Mouse (Mus musculus) forebrain, embryonic 11.5 days (tissue): ENCODE results near the gene Cox7a2. TPM values are rescaled to one million over a fixed set of nuclear protein-coding genes. Genes with fewer than 3 reads are reported as not detected.

Experiments
- ATAC-seq: fragments of 200-750 bp; cut with Nextera tagmentation; replicated peaks from 2 replicates; pipeline ENCODE4 v1.8.0; 2017; ENCODE audit warnings: moderate TSS enrichment; ENCODE audit not compliant: low FRiP score
- DNase-seq: peaks from one replicate; pipeline ENCODE4 v3.0.0-alpha.2; 2017; ENCODE audit warnings: low spot score
- H3K27ac ChIP-seq: fragments of 300-500 bp; sonication (generic); 2 replicates; pipeline ENCODE4 v1.5.1; 2014; ENCODE audit warnings: low read depth, low read length
- H3K27me3 ChIP-seq: fragments of 300-500 bp; sonication (generic); 2 replicates; pipeline ENCODE4 v1.6.1; 2014; ENCODE audit warnings: mild to moderate bottlenecking, low read length, mixed read lengths; ENCODE audit not compliant: control insufficient read depth, insufficient read depth
- H3K36me3 ChIP-seq: fragments of 300-500 bp; sonication (generic); 2 replicates; pipeline ENCODE4 v1.6.1; 2014; ENCODE audit warnings: mild to moderate bottlenecking, low read length, moderate library complexity, mixed read lengths; ENCODE audit not compliant: control insufficient read depth, insufficient read depth
- H3K4me1 ChIP-seq: fragments of 300-500 bp; sonication (generic); replicated peaks from 2 replicates; pipeline ENCODE4 v1.6.1; 2014; ENCODE audit warnings: low read length, mixed read lengths; ENCODE audit not compliant: control insufficient read depth, insufficient read depth
- H3K4me2 ChIP-seq: fragments of 300-500 bp; sonication (generic); 2 replicates; pipeline ENCODE4 v1.6.1; 2014; ENCODE audit warnings: low read depth, mild to moderate bottlenecking, low read length, moderate library complexity, mixed read lengths; ENCODE audit not compliant: severe bottlenecking
- H3K4me3 ChIP-seq: fragments of 300-500 bp; sonication (generic); 2 replicates; pipeline ENCODE4 v1.5.1; 2014; ENCODE audit warnings: low read depth, low read length
- H3K9ac ChIP-seq: fragments of 300-500 bp; sonication (generic); 2 replicates; pipeline ENCODE4 v1.6.1; 2014; ENCODE audit warnings: low read length
- H3K9me3 ChIP-seq: fragments of 300-500 bp; sonication (generic); 2 replicates; pipeline ENCODE4 v1.6.1; 2016; ENCODE audit warnings: low read length, mixed read lengths; ENCODE audit not compliant: control insufficient read depth
- WGBS: fragments of 180-500 bp; shearing (Covaris S2); extraction: QIAGEN DNeasy Blood & Tissue Kit; methylation state at CpG from one replicate; pipeline ENCODE4 v1.1.7; 2014; 5-methylcytosine and 5-hydroxymethylcytosine counted together
- polyA plus RNA-seq: library from polyadenylated mRNA; unstranded; fragments of >200 nt; fragmentation: Nextera tagmentation; extraction: Ambion mirVana; gene quantifications from 2 replicates; pipeline ENCODE4 v1.2.1, GENCODE M21; 2014

Cox7a2 gene
- polyA plus RNA-seq, result 531 and 572 TPM in 2 replicates

DNA sequence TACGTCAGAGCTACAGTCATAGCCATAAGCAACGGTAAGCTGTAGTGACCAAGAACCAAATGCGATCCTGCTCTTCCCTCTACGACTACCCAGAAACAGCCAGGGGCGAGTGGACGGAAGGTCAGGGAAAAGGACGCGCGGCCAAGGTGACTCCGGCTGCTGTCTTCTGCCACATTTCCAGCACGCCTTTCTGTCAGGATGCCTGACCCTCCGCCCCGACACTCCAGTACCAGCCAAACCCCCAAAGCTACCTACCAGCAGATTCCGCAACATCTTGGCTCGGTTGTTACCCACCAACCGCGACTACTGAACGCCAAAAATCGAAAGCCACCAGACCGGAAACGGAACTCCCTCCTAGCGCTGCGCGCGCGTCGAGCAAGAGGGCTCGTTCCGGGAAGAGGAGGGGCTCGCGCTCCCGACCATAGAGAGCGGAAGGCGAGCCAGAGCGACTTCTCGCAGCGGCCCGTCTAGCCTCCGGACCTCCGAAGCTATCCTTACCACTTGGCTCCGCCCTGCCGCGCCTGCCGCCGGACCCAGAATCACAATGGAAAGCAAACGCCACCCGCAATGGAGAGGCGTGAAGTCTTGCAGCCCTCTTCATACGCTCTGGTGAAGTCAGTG, at the start of gene Cox7a2:
Gene Cox7a2 (minus strand): TSS at position 494 of the 621 bp plus-strand sequence.
- peak within 1 kb of the TSS; percentile 81 for H3K9ac ChIP-seq
- peak within 1 kb of the TSS; percentile 83 for H3K4me3 ChIP-seq
- under 1% methylated on average over 47 of the region's 49 CpGs for WGBS
- peak; percentile 97 for DNase-seq
- no peaks in the 10 kb centered on the region for H3K9me3 ChIP-seq
- no peaks in the 10 kb centered on the region for H3K4me1 ChIP-seq
- H3K27me3 ChIP-seq, result no peaks in the 10 kb centered on the region
- H3K36me3 ChIP-seq, result no peaks in the 10 kb centered on the region; the same call in 1 of the 2 replicates
- peak within 1 kb of the TSS; percentile 73 for H3K4me2 ChIP-seq
- peak; percentile 99 for ATAC-seq
- H3K27ac ChIP-seq, result peak within 1 kb of the TSS; percentile 43

DNA sequence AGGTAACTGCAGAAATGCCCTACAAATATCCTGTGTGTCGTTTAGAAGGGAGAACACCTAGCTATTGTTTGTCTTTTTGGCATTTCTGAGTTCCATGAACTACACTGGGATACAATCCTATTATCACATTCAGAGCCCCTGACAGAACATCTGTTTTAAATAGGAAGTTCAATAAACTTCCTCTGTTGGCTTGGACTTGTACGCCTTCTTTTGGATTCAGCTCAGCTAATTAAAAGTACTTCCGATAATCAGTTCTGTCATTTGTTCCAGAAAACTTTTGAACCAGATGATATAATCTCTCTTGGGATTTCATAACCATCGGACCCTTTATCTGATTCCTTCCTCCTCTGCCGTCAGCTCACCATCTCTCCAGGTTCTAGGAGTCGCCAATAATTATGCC, 49.7 kb upstream of the Cox7a2 start:
- Histone ChIP-seq H3K27ac (no peak overlapping the region), H3K4me1 (no peaks in the 10 kb centered on the region), H3K4me3 (no peak overlapping the region), H3K9ac (no peak overlapping the region), H3K9me3 (no peaks in the 10 kb centered on the region), H3K36me3 (no peaks in the 10 kb centered on the region), H3K4me2 (no peak overlapping the region), H3K27me3 (no peaks in the 10 kb centered on the region)
- WGBS, result 85% methylated on average over 6 of the region's 6 CpGs
- ATAC-seq, result no peak
- no peak for DNase-seq

DNA sequence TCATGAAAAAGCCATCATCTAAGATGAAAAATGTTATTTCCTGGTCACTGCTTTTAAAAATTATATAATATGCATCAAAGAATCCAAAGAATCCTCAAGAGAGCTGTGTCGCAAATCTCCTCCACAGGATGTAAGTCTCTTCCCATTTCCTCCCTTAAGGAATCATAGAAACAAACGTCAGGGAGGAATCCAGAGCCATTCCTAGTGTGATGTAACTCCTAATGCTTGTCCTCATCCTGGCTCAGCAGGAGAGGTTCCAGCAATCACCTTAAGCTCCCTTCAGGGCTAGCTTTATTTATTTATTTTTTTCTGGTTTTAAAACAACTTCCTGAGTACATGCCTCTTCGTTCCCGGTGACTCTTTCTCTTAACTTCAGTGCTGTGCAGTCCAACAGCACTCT, 47.5 kb upstream of the Cox7a2 start:
- Histone ChIP-seq H3K27ac (no peak overlapping the region), H3K4me2 (no peak overlapping the region), H3K9me3 (no peaks in the 10 kb centered on the region), H3K9ac (no peak overlapping the region), H3K4me1 (no peaks in the 10 kb centered on the region), H3K36me3 (no peaks in the 10 kb centered on the region), H3K27me3 (no peaks in the 10 kb centered on the region), H3K4me3 (no peak overlapping the region)
- WGBS, result 59% methylated on average over 4 of the region's 4 CpGs
- ATAC-seq (0 out of 2 replicates have a peak, but pooled peaks have one; percentile 58), DNase-seq (no peak)

DNA sequence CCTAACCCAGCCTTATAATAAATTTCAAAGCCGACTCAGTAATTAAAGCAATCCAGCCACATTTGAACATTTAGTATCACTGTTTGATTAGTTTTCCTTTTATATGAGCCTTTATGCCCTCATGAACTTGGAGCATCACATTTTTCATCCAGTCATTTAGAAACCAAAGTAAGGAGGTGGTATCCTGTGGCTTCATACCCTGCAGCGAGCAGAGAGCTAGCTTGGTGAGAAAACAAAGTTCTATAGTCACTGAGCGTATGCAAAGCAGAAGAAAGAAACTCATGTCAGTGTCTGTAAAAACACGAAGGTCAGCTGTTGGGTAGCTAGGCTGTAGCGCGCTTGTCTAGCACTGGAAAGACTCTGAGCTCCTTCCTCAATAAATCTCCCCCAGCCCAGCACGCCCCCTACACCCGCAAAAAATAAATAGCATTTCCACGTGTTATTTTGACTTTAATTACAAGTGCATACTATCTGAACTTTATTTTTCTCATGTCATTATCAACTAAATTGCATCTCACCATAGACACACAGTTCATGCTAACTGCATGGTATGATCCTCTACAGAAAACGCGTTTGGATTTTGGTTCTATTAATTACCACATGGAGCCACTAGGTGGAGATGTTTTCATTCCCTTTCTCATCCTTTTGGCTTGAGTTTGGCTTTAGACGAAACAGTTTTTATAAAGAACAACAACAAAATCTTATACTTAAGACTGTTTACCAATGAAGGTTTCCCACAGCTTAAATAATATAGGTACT, 46.8 kb upstream of the Cox7a2 start:
- Histone ChIP-seq H3K27ac (no peak overlapping the region), H3K27me3 (no peaks in the 10 kb centered on the region), H3K4me1 (no peaks in the 10 kb centered on the region), H3K9me3 (no peaks in the 10 kb centered on the region), H3K36me3 (no peaks in the 10 kb centered on the region), H3K4me2 (no peak overlapping the region), H3K9ac (no peak overlapping the region), H3K4me3 (no peak overlapping the region)
- no peak for DNase-seq
- ATAC-seq, result peak; percentile 56; the same call in 1 of the 2 replicates
- WGBS, result 48% methylated on average over 12 of the region's 12 CpGs

DNA sequence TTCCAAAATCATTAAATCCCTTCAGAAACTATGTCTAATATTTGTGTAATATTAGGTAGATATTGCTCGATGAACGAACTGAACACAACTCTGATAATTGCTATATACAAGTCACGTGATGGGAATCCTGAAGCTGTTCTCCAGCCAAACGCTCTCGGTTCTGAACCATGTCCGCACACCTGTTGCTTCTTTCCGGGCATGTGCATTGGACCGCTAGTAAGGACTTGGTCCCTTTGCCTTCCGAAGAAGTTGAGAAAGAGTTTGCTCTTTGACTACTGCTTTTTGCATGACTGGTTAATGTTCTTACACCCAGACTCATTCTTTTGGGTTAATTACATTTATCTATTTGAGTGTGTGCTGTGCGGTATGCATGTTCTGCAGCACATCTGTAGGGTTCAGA, 45.7 kb upstream of the Cox7a2 start:
- no peaks in the 10 kb centered on the region for H3K9me3 ChIP-seq
- H3K27ac ChIP-seq, result no peak overlapping the region
- no peak for ATAC-seq
- H3K36me3 ChIP-seq, result no peaks in the 10 kb centered on the region
- 87% methylated on average over 10 of the region's 10 CpGs for WGBS
- H3K4me3 ChIP-seq, result no peak overlapping the region
- no peaks in the 10 kb centered on the region for H3K27me3 ChIP-seq
- DNase-seq, result no peak
- no peaks in the 10 kb centered on the region for H3K4me1 ChIP-seq
- no peak overlapping the region for H3K4me2 ChIP-seq
- H3K9ac ChIP-seq, result no peak overlapping the region

DNA sequence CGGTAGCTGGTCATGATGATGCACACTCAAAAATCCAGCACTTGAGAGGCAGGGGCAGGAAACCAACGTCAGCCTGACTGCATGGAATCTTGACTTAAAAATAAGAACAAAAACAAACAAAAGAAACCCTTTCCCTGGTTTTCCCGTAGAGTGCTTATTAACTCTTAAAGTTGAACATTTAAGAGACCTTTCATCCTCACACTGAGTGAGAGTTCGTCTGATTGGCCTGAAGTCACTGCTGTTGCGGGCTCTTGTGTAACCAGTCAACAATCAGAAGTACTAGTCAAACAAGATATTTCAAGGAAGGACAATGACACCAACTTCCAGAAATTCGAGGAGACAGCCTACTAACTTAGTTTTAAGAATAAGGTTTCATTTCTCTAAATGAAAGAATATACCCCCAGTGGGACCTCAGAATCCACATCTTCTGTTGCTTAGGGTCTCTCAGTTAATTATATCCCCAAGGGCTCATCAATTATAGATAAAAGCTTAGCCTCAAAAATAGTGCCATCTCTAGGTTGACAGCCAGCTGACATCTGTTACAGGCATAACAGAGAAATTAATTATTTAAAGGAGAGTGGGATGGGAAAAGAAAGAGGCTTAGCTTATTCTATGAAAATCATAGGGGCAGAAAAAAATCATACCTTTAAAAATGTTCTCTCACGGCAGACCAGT, 36.9 kb upstream of the Cox7a2 start:
- Histone ChIP-seq H3K36me3 (no peaks in the 10 kb centered on the region), H3K4me2 (no peak overlapping the region), H3K4me1 (no peaks in the 10 kb centered on the region), H3K27me3 (no peaks in the 10 kb centered on the region), H3K4me3 (no peak overlapping the region), H3K27ac (no peak overlapping the region), H3K9me3 (no peaks in the 10 kb centered on the region), H3K9ac (no peak overlapping the region)
- WGBS, result 82% methylated on average over 7 of the region's 7 CpGs
- no peak for ATAC-seq
- no peak for DNase-seq

DNA sequence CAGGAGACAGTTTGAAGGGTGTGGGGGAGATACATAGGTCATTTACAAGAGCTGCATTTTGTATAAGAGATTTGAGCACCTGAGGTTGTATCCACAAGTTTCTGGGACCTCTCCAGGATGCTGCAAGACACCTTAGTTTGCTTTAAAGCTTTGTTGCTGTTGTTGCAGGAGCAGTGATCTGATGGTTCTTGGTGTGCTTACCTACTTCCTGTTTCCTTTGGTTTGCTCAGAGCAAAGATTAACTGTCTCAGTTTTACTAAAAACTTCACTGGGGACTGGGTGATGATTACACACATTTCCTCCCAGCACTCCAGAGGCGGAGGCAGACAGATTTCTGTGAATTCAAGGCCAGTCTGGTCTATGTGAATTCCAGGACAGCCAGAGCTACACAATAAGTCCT, 35.4 kb upstream of the Cox7a2 start:
- Histone ChIP-seq H3K9me3 (no peaks in the 10 kb centered on the region), H3K9ac (no peak overlapping the region), H3K27ac (no peak overlapping the region), H3K4me1 (no peaks in the 10 kb centered on the region), H3K4me3 (no peak overlapping the region), H3K36me3 (no peaks in the 10 kb centered on the region), H3K27me3 (no peaks in the 10 kb centered on the region), H3K4me2 (no peak overlapping the region)
- DNase-seq (no peak), ATAC-seq (no peak)
- 79% methylated on average over 1 of the region's 1 CpGs for WGBS

DNA sequence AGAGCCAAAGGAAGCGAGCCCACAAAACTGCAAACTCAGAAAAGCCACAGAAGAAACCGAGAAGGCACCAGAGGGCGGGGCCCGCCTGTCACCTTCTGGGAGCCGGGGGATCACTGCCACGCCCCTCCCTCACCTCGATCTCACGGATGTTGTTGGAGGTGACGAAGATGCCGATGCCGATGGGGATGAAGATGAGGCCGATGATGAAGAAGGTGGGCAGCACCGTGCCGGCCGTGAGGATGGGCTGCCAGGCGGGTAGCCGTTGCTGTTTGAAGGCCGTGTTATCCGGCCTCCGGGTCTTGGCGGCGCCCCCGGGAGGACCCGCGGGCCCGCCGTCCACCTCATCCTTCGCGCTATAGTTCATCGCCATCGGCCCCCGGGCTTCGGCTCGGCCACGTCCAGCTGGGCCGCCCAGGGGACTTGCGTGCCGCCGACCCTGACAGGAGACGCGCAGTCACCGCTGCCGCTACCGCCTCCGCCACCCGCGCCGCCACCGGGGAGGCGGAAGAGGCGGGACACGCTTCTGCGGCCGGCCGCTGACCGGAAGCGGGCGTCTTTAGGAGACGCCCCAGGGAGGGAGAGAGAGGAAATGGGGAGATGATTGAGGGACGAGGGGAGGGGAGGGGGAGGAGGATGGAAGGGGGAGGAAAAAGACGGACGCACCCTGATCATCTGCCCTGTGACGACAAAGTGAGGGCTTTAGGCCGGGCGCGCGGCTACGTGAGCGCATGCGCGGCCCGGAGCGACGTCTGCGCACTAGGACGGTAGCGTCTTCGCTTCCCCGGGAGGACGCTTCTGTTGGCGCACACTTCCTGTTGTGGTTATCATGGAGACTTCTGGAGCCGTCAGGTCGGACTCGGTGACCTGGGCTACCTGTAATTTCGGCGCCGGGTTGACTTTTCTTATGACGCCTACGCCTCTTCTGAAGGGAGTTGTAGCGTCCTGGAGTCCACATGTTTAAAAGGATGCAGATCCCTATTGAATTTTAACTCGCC, 33.5 kb upstream of the Cox7a2 start, which contains the start of gene Tmem30a:
Gene Tmem30a (minus strand): TSS at position 667 of the 995 bp plus-strand sequence.
- no peaks in the 10 kb centered on the region for H3K27me3 ChIP-seq
- peak within 1 kb of the TSS; percentile 68 for H3K4me2 ChIP-seq
- H3K9ac ChIP-seq, result peak within 1 kb of the TSS; percentile 81
- no peaks in the 10 kb centered on the region for H3K36me3 ChIP-seq
- peak; percentile 95 for ATAC-seq
- peak within 1 kb of the TSS; percentile 76 for H3K27ac ChIP-seq
- under 1% methylated on average over 85 of the region's 91 CpGs for WGBS
- H3K4me3 ChIP-seq, result peak within 1 kb of the TSS; percentile 86
- no peaks in the 10 kb centered on the region for H3K9me3 ChIP-seq
- H3K4me1 ChIP-seq, result no peaks in the 10 kb centered on the region
- DNase-seq, result peak; percentile 94
